Mouse (Mus musculus) intestine, postnatal 0 days (tissue): Measurements from ENCODE around the gene Whrn. TPM values are rescaled to one million over a fixed set of nuclear protein-coding genes. Genes with fewer than 3 reads are reported as not detected.

Experiments
- ATAC-seq: fragments of 200-750 bp; cut with Nextera tagmentation; 2 replicates; pipeline ENCODE4 v1.8.0; 2017; ENCODE audit warnings: mild to moderate bottlenecking, moderate TSS enrichment, moderate library complexity
- H3K27ac ChIP-seq: fragments of 300-500 bp; sonication (generic); 2 replicates; pipeline ENCODE4 v1.5.1; 2014; ENCODE audit warnings: mild to moderate bottlenecking, low read depth, low read length, moderate library complexity
- H3K27me3 ChIP-seq: fragments of 300-500 bp; sonication (generic); replicated peaks from 2 replicates; pipeline ENCODE4 v1.6.1; 2014; ENCODE audit warnings: low read length, mixed read lengths; ENCODE audit not compliant: control insufficient read depth, insufficient read depth
- H3K36me3 ChIP-seq: fragments of 300-500 bp; sonication (generic); 2 replicates; pipeline ENCODE4 v1.6.1; 2014; ENCODE audit warnings: mild to moderate bottlenecking, moderate library complexity; ENCODE audit not compliant: control insufficient read depth, insufficient read depth
- H3K4me1 ChIP-seq: fragments of 300-500 bp; sonication (generic); replicated peaks from 2 replicates; pipeline ENCODE4 v1.6.1; 2014; ENCODE audit warnings: antibody characterized with exemption, low read length, mixed read lengths; ENCODE audit not compliant: control insufficient read depth, insufficient read depth
- H3K4me2 ChIP-seq: fragments of 300-500 bp; sonication (generic); replicated peaks from 2 replicates; pipeline ENCODE4 v1.6.1; 2014; ENCODE audit warnings: low read depth, mild to moderate bottlenecking, moderate library complexity
- H3K4me3 ChIP-seq: fragments of 300-500 bp; sonication (generic); 2 replicates; pipeline ENCODE4 v1.5.1; 2014; ENCODE audit warnings: low read depth, low read length
- H3K9ac ChIP-seq: fragments of 300-500 bp; sonication (generic); 2 replicates; pipeline ENCODE4 v1.6.1; 2014; ENCODE audit warnings: mild to moderate bottlenecking, low read depth, low read length
- H3K9me3 ChIP-seq: fragments of 300-500 bp; sonication (generic); 2 replicates; pipeline ENCODE4 v1.6.1; 2016; ENCODE audit warnings: mixed run types; ENCODE audit not compliant: control insufficient read depth
- CTCF ChIP-seq: sonication (generic); IDR thresholded peaks from 2 replicates; pipeline ENCODE4 v1.5.1; 2016; ENCODE audit warnings: low read depth, mild to moderate bottlenecking, control low read depth, antibody characterized with exemption, moderate library complexity
- WGBS: fragments of 180-500 bp; shearing (Covaris S2); extraction: QIAGEN DNeasy Blood & Tissue Kit; methylation state at CpG from one replicate; pipeline ENCODE4 v1.1.7; 2014; 5-methylcytosine and 5-hydroxymethylcytosine counted together
- polyA plus RNA-seq: library from polyadenylated mRNA; unstranded; fragments of >200 nt; fragmentation: Nextera tagmentation; extraction: Ambion mirVana; gene quantifications from 2 replicates; pipeline ENCODE4 v1.2.1, GENCODE M21; 2015

Whrn gene
- polyA plus RNA-seq, 1 experiment from 2014 or later, result 1.3 TPM

- no peaks in the 10 kb centered on the region for H3K9me3 ChIP-seq
Observed at GRCm38 (mm10) chr4:63383474-63383873, 112.3 kb downstream of the Whrn start.

GRCm38 (mm10) chr4:63382676-63383369 is 113.0 kb downstream of the Whrn start:
- Histone ChIP-seq H3K9me3 (no peaks in the 10 kb centered on the region), H3K4me2 (no peak overlapping the region), H3K4me3 (no peak overlapping the region), H3K4me1 (no peaks in the 10 kb centered on the region), H3K27ac (no peak overlapping the region), H3K36me3 (peaks cover 37% of the 10 kb centered on the region), H3K27me3 (no peaks in the 10 kb centered on the region), H3K9ac (no peak overlapping the region)
- no peak for ATAC-seq
- 90% methylated on average over 4 of the region's 4 CpGs for WGBS
- no peak for TF ChIP-seq CTCF

More at GRCm38 (mm10) chr4:63383474-63383873, 112.3 kb downstream of the Whrn start:
- no peaks in the 10 kb centered on the region for H3K27me3 ChIP-seq
- H3K4me3 ChIP-seq, result no peak overlapping the region
- no peak overlapping the region for H3K9ac ChIP-seq
- H3K4me1 ChIP-seq, result no peaks in the 10 kb centered on the region
- no peak for TF ChIP-seq CTCF
- 84% methylated on average over 12 of the region's 12 CpGs for WGBS
- no peak overlapping the region for H3K27ac ChIP-seq
- H3K4me2 ChIP-seq, result no peak overlapping the region
- peaks cover 39% of the 10 kb centered on the region for H3K36me3 ChIP-seq
- ATAC-seq, result no peak

- Histone ChIP-seq H3K4me1 (no peaks in the 10 kb centered on the region), H3K9me3 (no peaks in the 10 kb centered on the region), H3K27ac (no peak overlapping the region), H3K27me3 (no peaks in the 10 kb centered on the region), H3K4me3 (no peak overlapping the region), H3K9ac (no peak overlapping the region), H3K36me3 (peaks cover 69% of the 10 kb centered on the region), H3K4me2 (no peak overlapping the region)
- peak; percentile 50 for TF ChIP-seq CTCF
- no peak for ATAC-seq
- 77% methylated on average over 7 of the region's 7 CpGs for WGBS
Observed at GRCm38 (mm10) chr4:63377483-63377882, 118.3 kb downstream of the Whrn start.

- Histone ChIP-seq H3K9ac (no peak overlapping the region), H3K4me3 (no peak overlapping the region), H3K36me3 (peaks cover 64% of the 10 kb centered on the region), H3K4me2 (no peak overlapping the region), H3K27ac (no peak overlapping the region), H3K9me3 (no peaks in the 10 kb centered on the region), H3K4me1 (no peaks in the 10 kb centered on the region), H3K27me3 (no peaks in the 10 kb centered on the region)
- ATAC-seq, result no peak
- no peak for TF ChIP-seq CTCF
- WGBS, result 61% methylated on average over 1 of the region's 1 CpGs
Observed at GRCm38 (mm10) chr4:63375367-63375766, 120.4 kb downstream of the Whrn start.

GRCm38 (mm10) chr4:63374331-63374730 is 121.5 kb downstream of the Whrn start:
- 61% methylated on average over 12 of the region's 12 CpGs for WGBS
- no peak overlapping the region for H3K4me2 ChIP-seq
- ATAC-seq, result no peak
- H3K27me3 ChIP-seq, result no peaks in the 10 kb centered on the region
- no peak for TF ChIP-seq CTCF
- peaks cover 59% of the 10 kb centered on the region; the same call in 1 of the 2 replicates for H3K36me3 ChIP-seq
- H3K4me1 ChIP-seq, result no peaks in the 10 kb centered on the region
- no peak overlapping the region for H3K27ac ChIP-seq
- no peak overlapping the region for H3K9ac ChIP-seq
- H3K9me3 ChIP-seq, result no peaks in the 10 kb centered on the region
- no peak overlapping the region for H3K4me3 ChIP-seq

GRCm38 (mm10) chr4:63373404-63373803 is 122.4 kb downstream of the Whrn start:
- no peak for TF ChIP-seq CTCF
- no peak overlapping the region for H3K4me3 ChIP-seq
- ATAC-seq, result no peak
- H3K27me3 ChIP-seq, result no peaks in the 10 kb centered on the region
- no peak overlapping the region for H3K4me2 ChIP-seq
- H3K9ac ChIP-seq, result no peak overlapping the region
- no peak overlapping the region for H3K27ac ChIP-seq
- 80% methylated on average over 8 of the region's 8 CpGs for WGBS
- H3K9me3 ChIP-seq, result no peaks in the 10 kb centered on the region
- peaks cover 50% of the 10 kb centered on the region for H3K36me3 ChIP-seq
- no peaks in the 10 kb centered on the region for H3K4me1 ChIP-seq
